Mouse (Mus musculus) frontal cortex, adult (tissue): ENCODE measurements around the gene Znrf4.
A peak's percentile ranks its signal among the peaks of the same experiment; 100 is the strongest.

Experiments
- ATAC-seq: cut with Nextera tagmentation; 2 replicates; pipeline ENCODE4 v1.9.2; 2017; ENCODE audit warnings: mild to moderate bottlenecking, moderate library complexity, mixed read lengths; ENCODE audit not compliant: low TSS enrichment

Gene Znrf4

DNA sequence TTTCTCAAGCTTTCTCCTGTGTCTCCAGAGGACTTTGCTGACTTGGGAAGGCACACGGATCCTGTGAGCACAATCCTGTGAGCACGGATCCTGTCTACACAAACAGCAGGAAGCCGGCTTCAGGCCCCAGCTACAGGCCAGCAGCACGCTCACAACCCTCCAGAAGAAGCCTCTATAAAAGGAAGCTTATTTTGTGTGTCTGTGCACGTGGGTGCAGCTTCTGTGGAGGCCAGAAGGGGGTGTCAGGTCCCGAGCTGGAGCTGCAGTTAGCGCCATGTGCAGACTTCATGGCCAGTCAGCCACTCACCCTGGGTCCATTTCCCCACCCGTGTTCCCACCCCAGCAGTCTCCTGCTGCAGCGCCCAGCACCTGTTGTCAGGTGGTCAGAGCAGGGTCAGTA, 43.9 kb downstream of the Znrf4 start:
- no peak for ATAC-seq

DNA sequence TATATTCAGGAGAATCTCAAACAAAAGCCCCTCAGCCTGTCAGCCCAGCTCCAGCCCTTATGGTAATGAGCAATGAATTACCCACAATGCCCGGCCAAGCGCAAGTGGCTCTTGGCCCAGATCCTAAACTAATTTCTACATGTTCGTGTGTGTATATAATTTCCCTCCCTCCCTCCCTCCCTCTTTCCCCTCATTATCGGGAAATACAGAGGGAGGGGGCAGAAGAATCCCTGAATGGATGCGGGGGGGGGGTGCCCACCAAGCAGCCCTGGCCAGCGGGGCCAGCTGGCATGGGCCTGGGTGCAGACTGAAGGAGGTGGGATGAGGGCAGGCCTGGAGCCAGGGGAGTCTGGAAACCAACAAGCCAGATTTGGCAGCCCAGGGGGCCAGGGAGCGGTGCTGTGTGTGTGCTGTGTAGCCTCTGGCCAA, 44.8 kb downstream of the Znrf4 start:
- ATAC-seq = 0 out of 2 replicates have a peak, but pooled peaks have one; percentile 14

DNA sequence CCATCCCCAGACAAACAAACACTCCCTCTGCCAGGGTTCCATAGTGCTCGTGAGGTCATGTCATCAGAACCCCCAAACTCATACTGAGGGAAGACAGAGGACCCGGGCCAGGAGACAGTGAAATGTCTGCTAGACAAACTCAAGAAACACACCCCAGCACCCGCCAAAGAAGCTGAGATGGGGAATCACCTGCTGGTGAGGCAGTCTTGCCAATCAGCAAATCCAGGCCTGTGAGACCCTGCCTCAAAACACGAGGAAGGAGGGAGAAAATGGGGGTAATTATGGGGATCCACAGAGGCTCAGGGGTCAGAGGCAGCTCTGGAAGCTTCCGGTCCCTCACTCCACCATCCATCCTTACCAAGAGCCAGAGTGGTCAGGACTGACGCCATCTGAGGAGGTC, 45.5 kb downstream of the Znrf4 start:
- no peak for ATAC-seq

DNA sequence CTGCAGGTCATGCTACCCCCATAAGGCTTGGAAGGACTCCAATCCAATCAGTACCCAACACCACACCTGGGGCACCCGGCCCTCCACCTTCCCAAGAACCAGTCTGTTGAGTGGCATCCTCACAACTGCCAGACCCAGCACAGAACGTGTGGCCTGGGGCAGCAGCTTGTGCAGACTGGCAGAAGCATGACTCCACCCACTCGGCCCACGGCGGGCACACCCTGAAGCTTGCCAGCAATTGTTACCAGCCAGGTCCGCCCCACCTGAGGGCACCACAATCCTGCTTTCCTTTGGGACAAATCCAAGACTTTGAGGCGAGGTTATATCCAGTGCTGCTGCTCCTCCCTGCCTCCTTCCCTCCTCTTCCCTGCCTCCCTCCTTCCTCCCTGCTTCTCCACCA, 47.4 kb downstream of the Znrf4 start:
- ATAC-seq = no peak

DNA sequence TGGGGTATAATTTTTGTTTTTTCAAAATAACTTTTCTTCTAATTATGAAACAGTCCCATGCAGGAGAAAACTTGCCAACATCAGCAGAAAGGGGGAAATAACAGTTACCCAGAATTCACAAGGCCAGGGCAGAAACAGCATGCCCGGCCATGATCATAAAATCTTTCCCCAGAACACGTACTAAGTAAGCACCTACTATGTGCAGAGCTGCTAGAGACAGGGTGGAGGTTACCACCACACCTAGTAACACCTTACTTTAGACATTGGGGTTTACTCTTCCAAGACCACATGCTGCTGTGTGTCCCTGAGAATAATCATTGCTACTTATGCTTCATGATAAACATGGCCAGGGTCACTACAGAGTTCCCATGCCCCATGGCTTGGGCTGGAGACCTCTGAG, 47.9 kb downstream of the Znrf4 start:
- ATAC-seq = no peak

DNA sequence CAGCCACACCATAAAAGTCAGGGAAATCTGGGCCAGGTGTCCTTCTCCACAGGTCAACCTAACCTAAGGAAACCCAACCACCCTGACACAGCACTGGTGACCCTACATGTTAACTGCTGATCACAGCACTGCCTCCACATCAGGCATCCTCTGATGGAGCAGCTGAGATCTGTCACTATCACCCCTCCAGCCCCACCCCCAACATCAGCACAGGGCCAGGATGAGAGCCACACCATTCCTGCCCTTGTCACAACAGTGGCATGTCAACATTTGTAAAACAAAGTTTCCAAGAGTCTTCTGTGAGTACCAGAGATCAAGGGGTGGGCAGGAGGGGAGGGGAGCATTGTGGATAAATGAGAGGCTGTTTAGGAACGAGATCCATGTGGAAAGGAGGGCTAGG, 48.7 kb downstream of the Znrf4 start:
- ATAC-seq = no peak

DNA sequence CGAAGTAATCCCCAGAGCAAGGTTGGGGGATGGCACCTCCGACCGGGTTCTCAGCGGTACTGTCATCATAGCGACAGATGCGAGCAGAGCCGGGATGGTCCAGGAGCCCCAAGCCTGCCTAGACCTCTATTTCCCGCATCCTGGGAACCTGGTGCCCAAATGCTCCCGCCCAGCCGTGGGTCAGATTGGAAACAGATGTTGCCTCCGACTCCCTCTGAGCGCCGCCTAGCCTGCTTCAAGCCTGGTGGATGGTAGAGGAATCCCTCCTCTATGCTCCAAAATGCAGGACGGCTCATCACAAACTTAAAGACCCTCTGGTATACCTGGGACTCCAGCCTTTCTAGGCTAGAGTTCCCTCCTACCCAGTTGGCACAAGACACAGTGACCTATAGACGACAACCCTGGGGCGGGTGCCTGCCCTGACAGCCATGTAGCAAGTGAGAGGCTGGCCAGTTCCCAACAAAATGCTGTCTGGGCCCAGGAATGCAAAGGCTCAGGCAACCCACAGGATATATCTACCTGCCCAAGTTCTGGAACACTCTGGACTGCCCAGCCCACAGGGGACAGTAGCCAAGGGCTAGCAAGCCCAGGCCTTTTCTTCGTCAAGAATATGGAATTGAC, 49.3 kb downstream of the Znrf4 start:
- no peak for ATAC-seq

DNA sequence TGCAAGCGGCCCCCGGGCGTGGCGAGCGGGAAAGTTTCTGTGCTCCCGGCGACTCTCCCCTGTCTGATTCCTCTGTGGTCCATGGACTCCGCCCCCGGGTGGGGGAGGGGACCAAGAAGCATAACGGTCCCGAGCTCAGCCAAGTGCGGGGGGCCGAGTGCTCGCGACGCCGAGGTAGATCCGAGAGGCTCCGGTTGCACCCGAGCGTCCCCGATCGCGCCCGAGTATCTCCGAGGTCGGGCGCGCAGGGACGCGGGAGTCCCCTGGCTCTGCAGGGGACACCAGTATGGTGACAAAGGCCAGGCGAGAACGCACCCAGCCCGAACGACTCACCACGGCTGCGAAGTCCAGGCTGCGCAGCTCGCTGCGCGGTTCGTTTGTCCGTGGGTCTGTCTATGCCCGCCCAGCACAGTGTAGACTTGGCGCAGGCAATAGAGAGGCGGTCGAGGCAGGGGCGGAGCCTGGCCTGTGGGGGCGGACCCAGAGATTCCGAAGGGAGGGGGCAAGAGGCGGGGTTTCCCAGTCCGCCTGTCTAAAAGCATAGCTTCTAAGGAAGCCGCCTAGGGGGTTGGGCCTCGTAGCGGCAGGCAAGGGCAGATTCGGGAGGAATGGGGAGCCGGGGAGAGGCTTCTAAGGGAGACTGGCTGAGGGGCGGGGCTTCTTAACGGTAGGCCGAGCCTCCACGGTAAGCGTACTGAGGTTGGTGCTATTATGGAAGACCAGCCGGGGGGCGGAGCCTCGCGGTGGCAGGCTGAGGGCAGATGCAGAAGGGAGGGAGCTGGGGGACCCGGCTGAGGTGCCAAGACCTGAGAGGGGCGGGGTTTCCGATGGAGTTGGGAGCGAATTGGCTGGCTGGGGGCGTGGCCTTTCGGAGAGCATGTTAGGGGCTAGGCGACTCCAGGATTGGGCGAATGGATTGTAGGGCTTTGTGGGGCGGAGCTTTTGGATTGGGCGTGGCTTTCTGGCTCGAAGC, 50.2 kb downstream of the Znrf4 start:
- peak; percentile 87 for ATAC-seq
